Mouse (Mus musculus): ENCODE data around the gene Serpinb11. TPM values are rescaled to one million over a fixed set of nuclear protein-coding genes. Genes with fewer than 3 reads are reported as not detected.

The Serpinb11 gene
- polyA plus RNA-seq, 1 experiment from 2014 or later: not detected

- H3K27ac ChIP-seq: no peak overlapping the region
- WGBS: 76% methylated on average over 1 of the region's 1 CpGs
Measured at GRCm38 (mm10) chr1:107397481-107397880, 36.5 kb downstream of the Serpinb11 start.

GRCm38 (mm10) chr1:107399355-107399754 lies 38.4 kb downstream of the Serpinb11 start, which contains the start of gene Serpinb7:
Gene Serpinb7, plus strand, starts transcription at chr1:107399655.
- no peak within 1 kb of the TSS for H3K4me3 ChIP-seq
- no peaks in the 10 kb centered on the region for H3K9me3 ChIP-seq (replicated peaks)
- H3K36me3 ChIP-seq: no peaks in the 10 kb centered on the region
- no peaks in the 10 kb centered on the region for H3K4me1 ChIP-seq
- DNase-seq (ENCODE audit: low spot score): no peak
- H3K27me3 ChIP-seq (ENCODE audit: low read depth, poor library complexity, severe bottlenecking): no peaks in the 10 kb centered on the region
- WGBS: 85% methylated on average over 3 of the region's 3 CpGs
- H3K27ac ChIP-seq: no peak within 1 kb of the TSS

More at GRCm38 (mm10) chr1:107397481-107397880, 36.5 kb downstream of the Serpinb11 start:
- Histone ChIP-seq H3K27me3 (ENCODE audit: low read depth, poor library complexity, severe bottlenecking) (no peaks in the 10 kb centered on the region), H3K36me3 (no peaks in the 10 kb centered on the region), H3K4me1 (no peaks in the 10 kb centered on the region), H3K9me3 (replicated peaks) (no peaks in the 10 kb centered on the region), H3K4me3 (no peak overlapping the region)
- no peak for DNase-seq (ENCODE audit: low spot score)

- Histone ChIP-seq H3K4me3 (no peak overlapping the region), H3K27ac (no peak overlapping the region), H3K27me3 (ENCODE audit: low read depth, poor library complexity, severe bottlenecking) (no peaks in the 10 kb centered on the region), H3K4me1 (no peaks in the 10 kb centered on the region), H3K36me3 (no peaks in the 10 kb centered on the region), H3K9me3 (replicated peaks) (no peaks in the 10 kb centered on the region)
- 85% methylated on average over 4 of the region's 4 CpGs for WGBS
- DNase-seq (ENCODE audit: low spot score): no peak
Measured at GRCm38 (mm10) chr1:107402082-107402481, 41.1 kb downstream of the Serpinb11 start.

- H3K4me1 ChIP-seq: no peaks in the 10 kb centered on the region
- no peaks in the 10 kb centered on the region for H3K27me3 ChIP-seq (ENCODE audit: low read depth, poor library complexity, severe bottlenecking)
- WGBS: 14% methylated on average over 1 of the region's 1 CpGs
Measured at GRCm38 (mm10) chr1:107414650-107415049, 53.7 kb downstream of the Serpinb11 start.

GRCm38 (mm10) chr1:107422487-107422886 lies 61.5 kb downstream of the Serpinb11 start:
- Histone ChIP-seq H3K4me3 (no peak overlapping the region), H3K36me3 (no peaks in the 10 kb centered on the region), H3K27ac (no peak overlapping the region), H3K4me1 (no peaks in the 10 kb centered on the region), H3K27me3 (ENCODE audit: low read depth, poor library complexity, severe bottlenecking) (no peaks in the 10 kb centered on the region), H3K9me3 (replicated peaks) (no peaks in the 10 kb centered on the region)
- DNase-seq (ENCODE audit: low spot score): no peak
- 77% methylated on average over 4 of the region's 4 CpGs for WGBS

More at GRCm38 (mm10) chr1:107414650-107415049, 53.7 kb downstream of the Serpinb11 start:
- no peak for DNase-seq (ENCODE audit: low spot score)
- Histone ChIP-seq H3K9me3 (replicated peaks) (no peaks in the 10 kb centered on the region), H3K36me3 (no peaks in the 10 kb centered on the region), H3K27ac (no peak overlapping the region), H3K4me3 (no peak overlapping the region)

Other genes starting within 250 kb of the Serpinb11 start
- not detected in 2 replicates for gene Serpinb3b, start 82.8 kb upstream of the Serpinb11 start, polyA plus RNA-seq (2016; fragmentation: Nextera tagmentation; extraction: Ambion mirVana)
- not detected in 2 replicates for gene Serpinb3c, start 82.8 kb upstream of the Serpinb11 start, polyA plus RNA-seq (2016; fragmentation: Nextera tagmentation; extraction: Ambion mirVana)
- not detected in 2 replicates for gene Serpinb7, start 38.5 kb downstream of the Serpinb11 start, polyA plus RNA-seq (2016; fragmentation: Nextera tagmentation; extraction: Ambion mirVana)
- 0.13 TPM in 1 of 2 replicates, not detected in the other for gene Serpinb2, start 150.2 kb downstream of the Serpinb11 start, polyA plus RNA-seq (2016; fragmentation: Nextera tagmentation; extraction: Ambion mirVana)
- 0.15 and 0.36 TPM in 2 replicates for gene Serpinb8, start 228.8 kb downstream of the Serpinb11 start, polyA plus RNA-seq (2016; fragmentation: Nextera tagmentation; extraction: Ambion mirVana)

Measured in limb, embryonic 10.5 days (tissue).